Mouse (Mus musculus) right cerebral cortex, adult 18-20 months (tissue): ENCODE measurements at regions not wholly inside any gene's neighbourhood (a gene's known extent, or its start where the extent isn't known, plus 50 kb on each side); places are given as distances from the start of the nearest gene placed in this dataset.

Source experiments
- DNase-seq: peaks from one replicate; pipeline ENCODE4 v3.0.0; 2022; ENCODE audit warnings: mixed read lengths

DNA sequence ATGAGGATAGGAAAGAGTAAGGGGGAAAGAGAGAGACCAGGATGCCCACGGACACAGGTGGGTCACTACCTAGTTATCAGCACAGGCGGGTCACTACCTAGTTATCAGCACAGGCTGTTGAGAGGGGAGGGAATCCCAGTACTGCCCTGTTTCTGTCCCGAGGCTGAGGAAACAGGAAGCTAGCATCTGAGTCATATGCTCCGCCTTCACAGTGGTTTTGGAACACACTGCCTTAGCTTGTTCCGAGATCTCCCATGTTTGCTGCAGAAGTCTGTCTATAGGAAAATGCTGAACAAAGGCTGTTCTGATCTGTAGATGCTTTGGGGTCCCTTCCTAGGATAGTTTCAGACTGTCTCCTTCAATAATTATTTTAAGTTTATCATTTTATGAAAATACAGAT lies 55.4 kb upstream of the Chd6 start:
- no peak for DNase-seq
